In genomic region chr13:95777651-95778391, GRCm38 (mm10) we compare ENCODE assay signal across 15 mouse cellular contexts.
A peak's percentile ranks its signal among the peaks of the same experiment; 100 is the strongest.
DNase-seq lines count a peak whose midpoint lies in the region; ATAC-seq and TF ChIP-seq lines count a peak whose summit lies in the region.
"Had no signal": no experiment of that assay in that cellular context is flagged by ENCODE, and none has a peak within 500 bp of the region (broad histone marks: within the 10 kb centered on the region; RNA-seq: fewer than 3 reads in every experiment).

No protein-coding gene starts in this region.

- H3K27me3 ChIP-seq in hindbrain, embryonic 10.5 days (ENCODE audit: insufficient read depth, poor library complexity, severe bottlenecking): no peaks in the 10 kb centered on the region
- no peaks in the 10 kb centered on the region for H3K27me3 ChIP-seq in hindbrain, embryonic 16.5 days (replicated peaks; ENCODE audit: control insufficient read depth, insufficient read depth, low read length)
- no peaks in the 10 kb centered on the region for H3K27me3 ChIP-seq in midbrain, postnatal 0 days (ENCODE audit: insufficient read depth, low read length)
- H3K27me3 ChIP-seq in midbrain, embryonic 10.5 days (ENCODE audit: low read depth, poor library complexity, severe bottlenecking): no peaks in the 10 kb centered on the region
- no peaks in the 10 kb centered on the region for H3K27me3 ChIP-seq in embryonic facial prominence, embryonic 10.5 days (replicated peaks; ENCODE audit: low read depth, poor library complexity, severe bottlenecking)
- H3K27me3 ChIP-seq: forebrain, embryonic 12.5 days; midbrain, embryonic 13.5 days; neural tube, embryonic 15.5 days had no signal

- no peak for ATAC-seq in hindbrain, embryonic 16.5 days
- no peak for ATAC-seq in midbrain, postnatal 0 days (ENCODE audit: low FRiP score)

- no peaks in the 10 kb centered on the region for H3K36me3 ChIP-seq in hindbrain, embryonic 10.5 days
- H3K36me3 ChIP-seq in hindbrain, embryonic 16.5 days (ENCODE audit: control insufficient read depth, insufficient read depth, low read length): no peaks in the 10 kb centered on the region
- H3K36me3 ChIP-seq in midbrain, postnatal 0 days (ENCODE audit: insufficient read depth, low read length): no peaks in the 10 kb centered on the region
- no peaks in the 10 kb centered on the region for H3K36me3 ChIP-seq in midbrain, embryonic 10.5 days
- no peaks in the 10 kb centered on the region for H3K36me3 ChIP-seq in embryonic facial prominence, embryonic 10.5 days (replicated peaks)
- H3K36me3 ChIP-seq: forebrain, embryonic 12.5 days; limb, embryonic 15.5 days; midbrain, embryonic 13.5 days; neural tube, embryonic 15.5 days had no signal

- H3K4me3 ChIP-seq in hindbrain, embryonic 10.5 days: no peak overlapping the region
- no peak overlapping the region for H3K4me3 ChIP-seq in hindbrain, embryonic 16.5 days (ENCODE audit: low read length)
- H3K4me3 ChIP-seq in midbrain, postnatal 0 days (ENCODE audit: low read depth, low read length): no peak overlapping the region
- H3K4me3 ChIP-seq in midbrain, embryonic 10.5 days: no peak overlapping the region
- H3K4me3 ChIP-seq in embryonic facial prominence, embryonic 10.5 days: no peak overlapping the region
- H3K4me3 ChIP-seq: forebrain, embryonic 12.5 days; limb, embryonic 15.5 days; midbrain, embryonic 13.5 days; myocyte; neural tube, embryonic 15.5 days had no signal

- H3K27ac ChIP-seq in hindbrain, embryonic 10.5 days: peak overlapping the region; percentile 16; the same call in 1 of the 2 replicates
- H3K27ac ChIP-seq in hindbrain, embryonic 16.5 days (ENCODE audit: low read depth, low read length): no peak overlapping the region
- H3K27ac ChIP-seq in midbrain, postnatal 0 days (ENCODE audit: low read depth, low read length): no peak overlapping the region
- H3K27ac ChIP-seq in midbrain, embryonic 10.5 days (replicated peaks): no peak overlapping the region
- peak overlapping the region; percentile 10; the same call in 1 of the 2 replicates for H3K27ac ChIP-seq in embryonic facial prominence, embryonic 10.5 days (replicated peaks)
- H3K27ac ChIP-seq: forebrain, embryonic 12.5 days; limb, embryonic 15.5 days; midbrain, embryonic 13.5 days; neural tube, embryonic 15.5 days had no signal

- H3K9ac ChIP-seq in hindbrain, embryonic 16.5 days (ENCODE audit: low read depth, low read length): no peak overlapping the region
- no peak overlapping the region for H3K9ac ChIP-seq in midbrain, postnatal 0 days (replicated peaks; ENCODE audit: low read length, poor library complexity, severe bottlenecking)
- H3K9ac ChIP-seq: forebrain, embryonic 12.5 days; limb, embryonic 15.5 days; lung, embryonic 14.5 days; midbrain, embryonic 13.5 days; neural tube, embryonic 15.5 days had no signal

- TF ChIP-seq CTCF in midbrain, postnatal 0 days (IDR thresholded peaks at IDR 0.05): no peak

- 80% methylated on average over 5 of the region's 5 CpGs for WGBS in hindbrain, embryonic 10.5 days
- 85% methylated on average over 5 of the region's 5 CpGs for WGBS in hindbrain, embryonic 16.5 days
- WGBS in midbrain, postnatal 0 days: 90% methylated on average over 5 of the region's 5 CpGs
- 89% methylated on average over 5 of the region's 5 CpGs for WGBS in midbrain, embryonic 10.5 days
- 84% methylated on average over 5 of the region's 5 CpGs for WGBS in embryonic facial prominence, embryonic 10.5 days

- intact Hi-C loops in left cerebral cortex, postnatal 14 days (cut with DNase I): loop anchor here (2.0 to 5.0 kb wide), 2 partner anchors 114 to 173 kb away; partner anchors contain the start of gene Iqgap2

- no peak for DNase-seq in hindbrain, embryonic 10.5 days (ENCODE audit: low spot score)
- peak; percentile 31 for DNase-seq in midbrain, postnatal 0 days (ENCODE audit: low spot score)
- DNase-seq in midbrain, embryonic 10.5 days (ENCODE audit: low spot score): no peak
- no peak for DNase-seq in embryonic facial prominence, embryonic 10.5 days (ENCODE audit: low spot score)
- no peak for DNase-seq in embryo, embryonic 10 days (ENCODE audit: low spot score)
- no peak for DNase-seq in left cerebral cortex, postnatal 14 days (ENCODE audit: low spot score in 2 of 2)
- DNase-seq in left cerebral cortex, adult 8-10 months (ENCODE audit: low spot score in 2 of 2): no peak

- H3K4me1 ChIP-seq in hindbrain, embryonic 10.5 days (replicated peaks): peaks cover 84% of the 10 kb centered on the region
- peaks cover 6% of the 10 kb centered on the region for H3K4me1 ChIP-seq in hindbrain, embryonic 16.5 days (ENCODE audit: control insufficient read depth, insufficient read depth, low read depth, low read length)
- no peaks in the 10 kb centered on the region for H3K4me1 ChIP-seq in midbrain, postnatal 0 days (ENCODE audit: insufficient read depth, low read length)
- H3K4me1 ChIP-seq in midbrain, embryonic 10.5 days: peaks cover 54% of the 10 kb centered on the region
- H3K4me1 ChIP-seq in embryonic facial prominence, embryonic 10.5 days: peaks cover 67% of the 10 kb centered on the region

- H3K4me2 ChIP-seq in hindbrain, embryonic 16.5 days (ENCODE audit: low read length): no peak overlapping the region
- no peak overlapping the region for H3K4me2 ChIP-seq in midbrain, postnatal 0 days (ENCODE audit: low read depth, low read length, poor library complexity, severe bottlenecking)
- H3K4me2 ChIP-seq: forebrain, embryonic 12.5 days; heart, embryonic 11.5 days; limb, embryonic 15.5 days; lung, embryonic 14.5 days; midbrain, embryonic 13.5 days; neural tube, embryonic 15.5 days had no signal

- no peaks in the 10 kb centered on the region for H3K9me3 ChIP-seq in hindbrain, embryonic 10.5 days
- H3K9me3 ChIP-seq in hindbrain, embryonic 16.5 days (ENCODE audit: control insufficient read depth, low read length): no peaks in the 10 kb centered on the region
- H3K9me3 ChIP-seq in midbrain, postnatal 0 days (ENCODE audit: low read length): no peaks in the 10 kb centered on the region
- H3K9me3 ChIP-seq in midbrain, embryonic 10.5 days (replicated peaks): no peaks in the 10 kb centered on the region
- H3K9me3 ChIP-seq in embryonic facial prominence, embryonic 10.5 days: no peaks in the 10 kb centered on the region
- H3K9me3 ChIP-seq: forebrain, embryonic 12.5 days; limb, embryonic 15.5 days; midbrain, embryonic 13.5 days; neural tube, embryonic 15.5 days had no signal

Comparison
In these comparisons a context has a peak if more than half of its experiments do, and no peak if none do; other contexts are left out.
1. H3K27ac ChIP-seq: peak in hindbrain, embryonic 10.5 days (single experiment) and embryonic facial prominence, embryonic 10.5 days (single experiment); none in hindbrain, embryonic 16.5 days (single experiment), midbrain, postnatal 0 days (single experiment) and midbrain, embryonic 10.5 days (single experiment).